Mouse (Mus musculus) CH12.LX (cell line): ENCODE results near the gene Arhgef33.

Experiments used
- CHD2 ChIP-seq: IDR thresholded peaks from 2 replicates; pipeline ENCODE4 v1.6.1; 2011; ENCODE audit warnings: low read length, improper control_type of control experiment
- CTCF ChIP-seq, 2 experiments: IDR thresholded peaks in 1 of 2; conservative IDR thresholded peaks in 1 of 2; 2 replicates each; pipeline ENCODE4 v1.5.1; 2011 to 2012; ENCODE audit warnings: low read depth in 2 of 2, low read length in 2 of 2, improper control_type of control experiment in 1 of 2, inconsistent platforms in 1 of 2, mild to moderate bottlenecking in 1 of 2, moderate library complexity in 1 of 2
- MAX ChIP-seq: IDR thresholded peaks from 2 replicates; pipeline ENCODE4 v1.6.1; 2011; ENCODE audit warnings: low read length, improper control_type of control experiment
- NELFE ChIP-seq: IDR thresholded peaks from 2 replicates; pipeline ENCODE4 v1.6.1; 2011; ENCODE audit warnings: low read depth, low read length, improper control_type of control experiment
- USF1 ChIP-seq: IDR thresholded peaks from 2 replicates; pipeline ENCODE4 v1.6.1; 2014; ENCODE audit warnings: low read depth, mild to moderate bottlenecking, inconsistent platforms, low read length, improper control_type of control experiment

DNA sequence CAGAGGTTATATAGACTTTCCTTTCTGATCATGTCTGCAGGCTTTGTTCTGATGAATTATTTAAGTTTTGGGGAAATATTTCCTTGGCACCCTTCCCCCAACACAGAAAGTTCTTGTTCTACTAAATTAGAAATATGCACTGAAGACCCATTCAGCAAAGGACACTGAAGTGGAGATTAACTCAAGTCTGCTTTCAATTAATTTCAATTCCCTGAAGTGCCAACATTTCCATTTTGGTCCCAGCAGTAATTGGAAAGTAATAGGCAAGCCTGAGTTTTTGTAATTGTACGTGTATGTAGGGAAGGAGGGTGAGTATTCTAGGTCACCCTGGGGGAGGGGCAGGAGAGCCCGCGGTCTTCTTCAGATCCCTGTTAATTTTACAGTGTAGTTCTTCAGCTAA is 19.2 kb downstream of the Arhgef33 start:
- no peak for TF ChIP-seq CTCF (conservative IDR thresholded peaks at IDR 0.05 in 1 of 2, IDR thresholded peaks at IDR 0.05 in 1 of 2; ENCODE audit: low read depth in 2 of 2, low read length in 2 of 2)
- TF ChIP-seq USF1: no peak
- TF ChIP-seq MAX: no peak
- TF ChIP-seq CHD2: no peak
- no peak for TF ChIP-seq NELFE
